Mouse (Mus musculus): ENCODE measurements around the gene Muc15. TPM values are rescaled to one million over a fixed set of nuclear protein-coding genes. Genes with fewer than 3 reads are reported as not detected.

Muc15 gene
- polyA plus RNA-seq, 2 experiments = 3.1 to 7.4 TPM

GRCm38 (mm10) chr2:110759434-110759833 lies 38.3 kb downstream of the Muc15 start:
- H3K36me3 ChIP-seq (ENCODE audit: control insufficient read depth, insufficient read depth, low read length) = no peaks in the 10 kb centered on the region
- H3K4me2 ChIP-seq (replicated peaks; ENCODE audit: low read depth, low read length, severe bottlenecking) = no peak overlapping the region
- no peak overlapping the region for H3K9ac ChIP-seq (ENCODE audit: low read depth, low read length, severe bottlenecking)
- no peaks in the 10 kb centered on the region for H3K27me3 ChIP-seq (ENCODE audit: control insufficient read depth, insufficient read depth, low read length)
- DNase-seq (ENCODE audit: low spot score) = no peak
- no peaks in the 10 kb centered on the region for H3K4me1 ChIP-seq (ENCODE audit: control insufficient read depth, insufficient read depth, low read length)
- no peak for ATAC-seq (ENCODE audit: low FRiP score, low read depth)
- H3K4me3 ChIP-seq (replicated peaks; ENCODE audit: low read length) = no peak overlapping the region
- TF ChIP-seq POLR2A (IDR thresholded peaks at IDR 0.05; ENCODE audit: borderline replicate concordance, extremely low read depth, insufficient read depth, insufficient read length) = no peak
- 89% methylated on average over 2 of the region's 2 CpGs for WGBS
- H3K9me3 ChIP-seq (ENCODE audit: control insufficient read depth, low read length) = no peaks in the 10 kb centered on the region
- H3K27ac ChIP-seq (replicated peaks; ENCODE audit: low read depth, low read length) = no peak overlapping the region

GRCm38 (mm10) chr2:110787396-110787795 lies 66.3 kb downstream of the Muc15 start:
- Histone ChIP-seq H3K9me3 (ENCODE audit: control insufficient read depth, low read length) (no peaks in the 10 kb centered on the region), H3K4me3 (replicated peaks; ENCODE audit: low read length) (no peak overlapping the region), H3K27me3 (ENCODE audit: control insufficient read depth, insufficient read depth, low read length) (no peaks in the 10 kb centered on the region), H3K36me3 (ENCODE audit: control insufficient read depth, insufficient read depth, low read length) (no peaks in the 10 kb centered on the region), H3K4me2 (replicated peaks; ENCODE audit: low read depth, low read length, severe bottlenecking) (no peak overlapping the region), H3K27ac (replicated peaks; ENCODE audit: low read depth, low read length) (no peak overlapping the region), H3K4me1 (ENCODE audit: control insufficient read depth, insufficient read depth, low read length) (no peaks in the 10 kb centered on the region), H3K9ac (ENCODE audit: low read depth, low read length, severe bottlenecking) (no peak overlapping the region)
- TF ChIP-seq POLR2A (IDR thresholded peaks at IDR 0.05; ENCODE audit: borderline replicate concordance, extremely low read depth, insufficient read depth, insufficient read length) = no peak
- DNase-seq (ENCODE audit: low spot score) = no peak
- 88% methylated on average over 3 of the region's 3 CpGs for WGBS
- ATAC-seq (ENCODE audit: low FRiP score, low read depth) = no peak

Other genes with a start within 250 kb of the Muc15 start
- 0.01 TPM in 2 replicates for gene Slc5a12, start 124.0 kb upstream of the Muc15 start, polyA plus RNA-seq (2012; rRNA removed)
- gene Slc5a12, start 124.0 kb upstream of the Muc15 start, polyA plus RNA-seq (2014; fragmentation: Nextera tagmentation; extraction: Ambion mirVana) = not detected in 2 replicates
- 0.13 and 0.24 TPM in 2 replicates for gene Ano3, start 229.6 kb downstream of the Muc15 start, polyA plus RNA-seq (2012; rRNA removed)
- 0.10 and 0.21 TPM in 2 replicates for gene Ano3, start 229.6 kb downstream of the Muc15 start, polyA plus RNA-seq (2014; fragmentation: Nextera tagmentation; extraction: Ambion mirVana)